Mouse (Mus musculus) C2C12 (cell line): ENCODE results near the gene Capn6. TPM values are rescaled to one million over a fixed set of nuclear protein-coding genes. Genes with fewer than 3 reads are reported as not detected.

Experiments
- H3K27me3 ChIP-seq: one replicate; pipeline ENCODE4 v1.6.1; 2011; ENCODE audit not compliant: control insufficient read depth, insufficient read depth, insufficient read length
- H3K36me3 ChIP-seq: one replicate; pipeline ENCODE4 v1.6.1; 2011; ENCODE audit not compliant: control insufficient read depth, insufficient read depth
- H3K4me3 ChIP-seq: one replicate; pipeline ENCODE4 v1.5.1; 2011; ENCODE audit warnings: mild to moderate bottlenecking, control low read depth; ENCODE audit not compliant: poor library complexity, insufficient read depth, severe bottlenecking
- H3K79me2 ChIP-seq: one replicate; pipeline ENCODE4 v1.6.1; 2011; ENCODE audit not compliant: control insufficient read depth, insufficient read depth
- H3K79me3 ChIP-seq: one replicate; pipeline ENCODE4 v1.6.1; 2011; ENCODE audit warnings: low read depth, control low read depth
- H3ac ChIP-seq: one replicate; pipeline ENCODE3; 2011; ENCODE audit warnings: low read depth; ENCODE audit not compliant: control insufficient read depth, insufficient read length
- CEBPB ChIP-seq: IDR thresholded peaks from one replicate; pipeline ENCODE4 v1.6.1; 2011; ENCODE audit warnings: low read depth, mild to moderate bottlenecking, control low read depth, moderate library complexity
- CTCF ChIP-seq: IDR thresholded peaks from one replicate; pipeline ENCODE4 v1.5.1; 2011; ENCODE audit not compliant: control insufficient read depth, insufficient read depth, insufficient read length
- FOSL1 ChIP-seq: IDR thresholded peaks from one replicate; pipeline ENCODE4 v1.8.0; 2011; ENCODE audit warnings: mild to moderate bottlenecking, low read length; ENCODE audit not compliant: poor library complexity, insufficient read depth, severe bottlenecking
- MAX ChIP-seq: IDR thresholded peaks from one replicate; pipeline ENCODE4 v1.6.1; 2011; ENCODE audit warnings: mild to moderate bottlenecking, control low read depth
- MYOD1 ChIP-seq: IDR thresholded peaks from one replicate; pipeline ENCODE4 v1.6.1; 2011; ENCODE audit warnings: low read depth; ENCODE audit not compliant: control insufficient read depth, insufficient read length
- MYOG ChIP-seq: IDR thresholded peaks from one replicate; pipeline ENCODE4 v1.6.1; 2011; ENCODE audit not compliant: control insufficient read depth, insufficient read length; ENCODE audit errors: extremely low read depth
- USF1 ChIP-seq: IDR thresholded peaks from one replicate; pipeline ENCODE4 v1.6.1; 2011; ENCODE audit warnings: low read depth, mild to moderate bottlenecking, control low read depth, moderate library complexity
- microRNA-seq: library from miRNA; unstranded; fragments of <30 nt; microRNA quantifications from one replicate; pipeline ENCODE4, GENCODE M21; 2019; ENCODE audit warnings: borderline microRNAs expressed
- polyA plus RNA-seq: library from polyadenylated mRNA; unstranded; fragments of >200 nt; fragmentation: generic; extraction: Trizol; gene quantifications from one replicate; pipeline ENCODE4 v1.2.1, GENCODE M21; 2012; ENCODE audit warnings: missing spikeins

The Capn6 gene
- polyA plus RNA-seq, 1 experiment = 0.37 TPM

DNA sequence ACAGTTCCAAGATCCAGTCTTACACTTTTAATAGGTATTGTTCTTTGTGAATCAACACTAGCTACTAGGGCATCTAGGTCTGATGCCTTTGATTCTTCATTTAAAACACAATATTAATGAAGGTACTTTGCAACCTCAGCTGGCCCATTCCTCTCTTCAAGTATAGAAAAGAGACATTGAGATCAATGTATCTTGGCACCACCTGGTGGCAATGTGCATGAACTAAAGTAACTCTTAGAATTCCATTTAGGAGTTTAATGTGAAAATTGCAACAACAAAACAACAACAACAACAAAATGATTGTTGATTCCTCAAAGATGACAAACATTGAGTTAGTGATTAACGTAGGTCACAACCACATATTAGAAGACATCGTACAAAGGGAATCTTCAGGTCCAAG is 8.3 kb downstream of the Capn6 start:
- no peaks in the 10 kb centered on the region for H3K27me3 ChIP-seq
- H3K4me3 ChIP-seq = no peak overlapping the region
- no peaks in the 10 kb centered on the region for H3K79me2 ChIP-seq
- H3ac ChIP-seq = no peak overlapping the region
- H3K36me3 ChIP-seq = no peaks in the 10 kb centered on the region
- TF ChIP-seq CTCF (no peak), MYOG (no peak), MAX (no peak), USF1 (no peak), MYOD1 (no peak), FOSL1 (no peak), CEBPB (no peak)
- H3K79me3 ChIP-seq = no peaks in the 10 kb centered on the region

DNA sequence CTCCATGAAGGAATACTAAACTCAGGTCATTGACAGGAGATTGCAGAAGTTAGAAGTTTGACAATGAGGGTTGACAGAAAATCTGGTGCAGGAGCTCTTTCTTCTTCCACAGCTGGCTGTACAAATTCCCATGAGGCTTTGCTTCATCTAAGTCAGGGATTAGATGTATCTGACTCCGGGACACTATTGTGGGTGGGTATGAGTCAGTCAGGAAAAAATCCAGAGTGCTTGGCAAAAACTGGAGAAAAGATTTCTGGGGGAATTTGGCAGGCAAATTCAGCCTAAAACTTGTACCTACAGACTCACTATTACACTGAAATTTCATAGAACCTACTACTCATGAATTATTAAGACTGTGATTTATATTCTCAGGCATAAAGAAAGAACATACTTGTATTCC is 11.3 kb downstream of the Capn6 start:
- Histone ChIP-seq H3K79me3 (no peaks in the 10 kb centered on the region), H3ac (no peak overlapping the region), H3K4me3 (no peak overlapping the region), H3K27me3 (no peaks in the 10 kb centered on the region), H3K36me3 (no peaks in the 10 kb centered on the region), H3K79me2 (no peaks in the 10 kb centered on the region)
- no peak for TF ChIP-seq CTCF
- TF ChIP-seq MAX = no peak
- no peak for TF ChIP-seq MYOD1
- no peak for TF ChIP-seq CEBPB
- TF ChIP-seq MYOG = no peak
- no peak for TF ChIP-seq USF1
- TF ChIP-seq FOSL1 = no peak

DNA sequence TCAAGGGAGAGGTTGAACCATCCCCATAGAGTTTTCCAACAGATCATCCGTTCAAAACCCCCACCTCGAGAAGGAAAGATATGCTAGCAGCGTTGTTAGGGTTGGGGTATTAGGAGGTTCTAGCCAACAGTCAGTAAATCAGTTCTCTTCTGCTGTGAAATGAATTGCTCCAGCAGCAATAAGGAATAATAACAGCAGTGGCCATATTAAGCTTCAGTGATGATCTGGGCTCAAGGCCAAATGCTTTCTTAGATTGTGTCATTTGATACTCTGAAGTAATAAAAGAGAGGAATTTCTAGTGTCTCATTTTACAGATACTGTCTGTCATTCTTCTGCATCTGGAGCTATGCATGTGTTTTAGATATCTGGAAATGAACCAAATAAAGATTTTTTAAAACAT is 64.7 kb downstream of the Capn6 start:
- Histone ChIP-seq H3K79me2 (no peaks in the 10 kb centered on the region), H3K27me3 (no peaks in the 10 kb centered on the region), H3ac (no peak overlapping the region), H3K79me3 (no peaks in the 10 kb centered on the region), H3K36me3 (no peaks in the 10 kb centered on the region), H3K4me3 (no peak overlapping the region)
- no peak for TF ChIP-seq MYOG

Small RNA genes lying within 50 kb of the gene (microRNA-seq; reads per million reads assigned to microRNA genes)
- not detected for gene Gm47298

Other genes with a start within 250 kb of the Capn6 start
- not detected for gene Dcx, start 105.9 kb upstream of the Capn6 start, polyA plus RNA-seq